Mouse (Mus musculus) thymus, postnatal 25 days (tissue): ENCODE data around the gene Cblb.

ENCODE experiments used
- DNase-seq: peaks from one replicate; pipeline ENCODE4 v3.0.0; 2022

Cblb gene

GRCm38 (mm10) chr16:52222896-52223295, 191.9 kb downstream of the Cblb start:
- no peak for DNase-seq

GRCm38 (mm10) chr16:52229446-52229845, 198.4 kb downstream of the Cblb start:
- DNase-seq: no peak

GRCm38 (mm10) chr16:52229930-52230329, 198.9 kb downstream of the Cblb start:
- no peak for DNase-seq

GRCm38 (mm10) chr16:52242144-52242543, 211.1 kb downstream of the Cblb start:
- DNase-seq: no peak

GRCm38 (mm10) chr16:52243421-52243973, 212.5 kb downstream of the Cblb start:
- DNase-seq: no peak

GRCm38 (mm10) chr16:52250196-52250595, 219.2 kb downstream of the Cblb start:
- no peak for DNase-seq

- no peak for DNase-seq
These were observed 219.9 kb downstream of the Cblb start for GRCm38 (mm10) chr16:52250935-52251334.
